Mouse (Mus musculus): ENCODE data around the gene Fam53a. TPM values are rescaled to one million over a fixed set of nuclear protein-coding genes. Genes with fewer than 3 reads are reported as not detected.

The Fam53a gene
- polyA plus RNA-seq, 1 experiment from 2014 or later = 80.0 TPM

- Histone ChIP-seq H3K36me3 (peaks cover 4% of the 10 kb centered on the region; the same call in 1 of the 2 replicates), H3K4me1 (peaks cover 30% of the 10 kb centered on the region), H3K4me3 (peak overlapping the region; percentile 90), H3K9me3 (no peaks in the 10 kb centered on the region), H3K27ac (peak overlapping the region; percentile 89), H3K27me3 (no peaks in the 10 kb centered on the region), H3K9ac (peak overlapping the region; percentile 92), H3K4me2 (replicated peaks) (peak overlapping the region; percentile 81)
- peak; percentile 21; the same call in 1 of the 2 replicates for ATAC-seq (ENCODE audit: low FRiP score, low read depth)
- under 1% methylated on average over 22 of the region's 24 CpGs for WGBS
Measured at GRCm38 (mm10) chr5:33628820-33629300, 575 bp downstream of the Fam53a start.

DNA sequence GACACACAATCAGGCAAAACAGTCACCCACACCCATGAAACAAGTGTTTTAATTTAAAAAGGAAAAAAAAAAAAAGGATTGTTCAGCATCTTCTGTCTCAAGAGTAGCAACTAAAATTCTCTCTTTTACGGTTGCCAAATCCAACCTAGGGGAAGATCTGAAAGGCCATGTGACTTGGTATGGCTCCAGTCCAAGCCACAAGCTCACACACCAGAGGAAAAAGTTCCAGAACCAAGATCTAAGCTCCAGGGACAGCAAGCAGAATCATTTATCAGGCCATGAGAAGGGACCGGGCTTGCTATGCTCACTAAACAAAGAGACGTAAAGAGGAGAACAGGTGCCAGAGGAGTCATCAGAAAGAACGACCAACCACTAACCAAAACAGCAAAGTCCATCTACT, 1.5 kb downstream of the Fam53a start:
- Histone ChIP-seq H3K36me3 (peaks cover 7% of the 10 kb centered on the region), H3K4me3 (peak overlapping the region; percentile 90), H3K27me3 (no peaks in the 10 kb centered on the region), H3K4me1 (peaks cover 30% of the 10 kb centered on the region), H3K9me3 (no peaks in the 10 kb centered on the region), H3K9ac (peak overlapping the region; percentile 39; the same call in 1 of the 2 replicates), H3K27ac (no peak overlapping the region), H3K4me2 (replicated peaks) (peak overlapping the region; percentile 81)
- no peak for ATAC-seq (ENCODE audit: low FRiP score, low read depth)
- WGBS = 38% methylated on average over 4 of the region's 4 CpGs

DNA sequence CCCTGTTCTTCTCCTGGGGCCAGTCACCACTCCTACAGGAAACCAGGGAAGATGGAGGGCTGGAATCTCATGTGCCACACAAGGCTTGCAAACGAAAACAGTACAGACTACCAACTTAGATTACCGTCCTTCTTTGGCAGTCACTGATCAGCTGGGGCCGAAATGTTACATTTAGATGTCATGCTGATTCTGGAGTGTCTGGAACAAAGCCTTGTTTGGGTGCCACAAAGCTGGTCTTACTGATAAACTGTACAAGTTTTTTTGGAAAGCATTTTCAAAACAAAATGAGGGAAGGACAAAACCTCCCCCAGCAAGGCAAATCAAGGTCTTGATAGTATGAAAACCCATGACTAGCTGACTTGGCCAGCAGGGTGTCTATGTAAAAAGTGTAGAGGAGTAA, 5.7 kb downstream of the Fam53a start:
- Histone ChIP-seq H3K36me3 (peaks cover 10% of the 10 kb centered on the region), H3K4me3 (no peak overlapping the region), H3K27me3 (no peaks in the 10 kb centered on the region), H3K4me2 (replicated peaks) (no peak overlapping the region), H3K9ac (no peak overlapping the region), H3K9me3 (no peaks in the 10 kb centered on the region), H3K27ac (no peak overlapping the region), H3K4me1 (peaks cover 17% of the 10 kb centered on the region)
- no peak for ATAC-seq (ENCODE audit: low FRiP score, low read depth)
- WGBS = 81% methylated on average over 3 of the region's 3 CpGs

GRCm38 (mm10) chr5:33622671-33623070, 6.8 kb downstream of the Fam53a start:
- Histone ChIP-seq H3K36me3 (peaks cover 10% of the 10 kb centered on the region), H3K9me3 (no peaks in the 10 kb centered on the region), H3K27ac (no peak overlapping the region), H3K4me1 (peaks cover 10% of the 10 kb centered on the region), H3K27me3 (no peaks in the 10 kb centered on the region), H3K9ac (no peak overlapping the region), H3K4me3 (no peak overlapping the region), H3K4me2 (replicated peaks) (no peak overlapping the region)
- ATAC-seq (ENCODE audit: low FRiP score, low read depth) = no peak
- WGBS = 86% methylated on average over 2 of the region's 2 CpGs

- 91% methylated on average over 6 of the region's 6 CpGs for WGBS
- Histone ChIP-seq H3K36me3 (peaks cover 52% of the 10 kb centered on the region), H3K4me2 (replicated peaks) (no peak overlapping the region), H3K4me1 (no peaks in the 10 kb centered on the region), H3K27ac (no peak overlapping the region), H3K9me3 (no peaks in the 10 kb centered on the region), H3K9ac (no peak overlapping the region), H3K27me3 (no peaks in the 10 kb centered on the region), H3K4me3 (no peak overlapping the region)
- no peak for ATAC-seq (ENCODE audit: low FRiP score, low read depth)
Measured at GRCm38 (mm10) chr5:33614391-33614790, 15.0 kb downstream of the Fam53a start.

DNA sequence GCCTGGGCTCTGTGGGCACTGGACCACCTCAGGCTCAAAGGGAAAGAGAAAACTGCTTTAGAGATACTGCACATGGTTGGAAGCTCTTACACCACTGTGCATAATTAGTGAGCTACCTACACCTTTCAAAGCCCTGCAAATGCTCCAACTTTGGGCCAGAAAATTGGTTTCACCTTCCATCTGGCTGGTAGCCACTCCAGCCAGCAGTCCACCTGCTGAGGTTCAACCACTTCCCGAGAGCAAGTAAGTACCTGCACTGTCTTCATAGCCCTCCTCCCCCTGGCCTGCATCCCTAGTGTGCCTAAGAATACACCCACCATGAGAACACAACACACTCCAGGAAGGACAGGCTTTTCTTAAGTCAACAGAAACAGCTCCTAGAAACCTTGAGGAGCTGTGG, 17.6 kb downstream of the Fam53a start:
- H3K4me2 ChIP-seq (replicated peaks) = no peak overlapping the region
- no peaks in the 10 kb centered on the region for H3K4me1 ChIP-seq
- 84% methylated on average over 1 of the region's 1 CpGs for WGBS
- H3K27me3 ChIP-seq = no peaks in the 10 kb centered on the region
- H3K27ac ChIP-seq = no peak overlapping the region
- H3K4me3 ChIP-seq = no peak overlapping the region
- H3K9ac ChIP-seq = no peak overlapping the region
- H3K36me3 ChIP-seq = peaks cover 77% of the 10 kb centered on the region
- no peaks in the 10 kb centered on the region for H3K9me3 ChIP-seq
- no peak for ATAC-seq (ENCODE audit: low FRiP score, low read depth)

GRCm38 (mm10) chr5:33609226-33609625, 20.2 kb downstream of the Fam53a start:
- Histone ChIP-seq H3K4me3 (no peak overlapping the region), H3K27ac (no peak overlapping the region), H3K9ac (no peak overlapping the region), H3K4me1 (no peaks in the 10 kb centered on the region), H3K4me2 (replicated peaks) (no peak overlapping the region), H3K27me3 (no peaks in the 10 kb centered on the region), H3K36me3 (peaks cover 86% of the 10 kb centered on the region), H3K9me3 (no peaks in the 10 kb centered on the region)
- no peak for ATAC-seq (ENCODE audit: low FRiP score, low read depth)
- 87% methylated on average over 1 of the region's 1 CpGs for WGBS

DNA sequence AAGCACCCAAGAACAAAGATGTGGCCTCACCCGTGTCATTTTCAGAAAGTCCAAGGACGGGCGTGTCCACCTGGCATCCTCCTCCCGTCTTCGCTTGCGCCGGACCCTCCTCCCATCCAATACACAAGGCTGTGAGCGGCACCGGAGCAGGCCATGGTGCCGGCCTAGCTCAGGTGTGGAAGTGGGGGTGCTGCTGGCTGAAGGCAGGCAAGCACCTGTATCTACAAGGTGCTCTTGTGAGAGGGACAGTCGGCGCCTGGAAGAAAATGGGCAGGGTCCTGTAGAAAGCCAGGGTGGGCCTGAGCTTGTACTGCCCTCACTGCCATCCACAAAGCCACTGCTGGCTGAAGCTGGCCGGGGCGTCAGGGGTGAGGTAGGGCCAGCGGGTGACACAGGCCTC, 22.0 kb downstream of the Fam53a start:
- WGBS = 96% methylated on average over 15 of the region's 15 CpGs
- Histone ChIP-seq H3K4me3 (no peak overlapping the region), H3K9me3 (no peaks in the 10 kb centered on the region), H3K27me3 (no peaks in the 10 kb centered on the region), H3K4me2 (replicated peaks) (no peak overlapping the region), H3K9ac (no peak overlapping the region), H3K27ac (no peak overlapping the region), H3K4me1 (no peaks in the 10 kb centered on the region), H3K36me3 (peaks cover 82% of the 10 kb centered on the region)
- ATAC-seq (ENCODE audit: low FRiP score, low read depth) = no peak

DNA sequence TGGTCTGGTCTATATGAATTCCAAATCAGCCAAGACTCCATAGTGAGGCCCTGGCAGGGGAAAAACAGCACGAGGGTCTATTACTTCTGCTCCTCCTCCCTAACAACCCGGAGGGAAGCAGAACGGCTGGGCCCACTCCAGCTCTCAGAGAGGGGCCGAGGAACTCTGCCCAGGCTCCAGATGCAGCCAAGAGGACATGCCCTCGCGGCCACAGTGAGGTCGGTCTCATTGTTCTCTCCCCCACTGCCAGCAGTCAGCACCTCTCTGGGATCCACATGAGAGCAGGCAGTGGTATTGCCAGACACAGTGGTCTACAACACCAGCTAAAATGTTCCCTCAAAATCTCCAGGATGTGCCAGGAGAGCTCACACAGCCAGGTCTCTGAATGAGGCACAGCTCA, 22.8 kb downstream of the Fam53a start:
- Histone ChIP-seq H3K4me1 (no peaks in the 10 kb centered on the region), H3K4me3 (no peak overlapping the region), H3K9me3 (no peaks in the 10 kb centered on the region), H3K36me3 (peaks cover 80% of the 10 kb centered on the region), H3K27me3 (no peaks in the 10 kb centered on the region), H3K4me2 (replicated peaks) (no peak overlapping the region), H3K27ac (no peak overlapping the region), H3K9ac (no peak overlapping the region)
- no peak for ATAC-seq (ENCODE audit: low FRiP score, low read depth)
- 84% methylated on average over 7 of the region's 7 CpGs for WGBS

DNA sequence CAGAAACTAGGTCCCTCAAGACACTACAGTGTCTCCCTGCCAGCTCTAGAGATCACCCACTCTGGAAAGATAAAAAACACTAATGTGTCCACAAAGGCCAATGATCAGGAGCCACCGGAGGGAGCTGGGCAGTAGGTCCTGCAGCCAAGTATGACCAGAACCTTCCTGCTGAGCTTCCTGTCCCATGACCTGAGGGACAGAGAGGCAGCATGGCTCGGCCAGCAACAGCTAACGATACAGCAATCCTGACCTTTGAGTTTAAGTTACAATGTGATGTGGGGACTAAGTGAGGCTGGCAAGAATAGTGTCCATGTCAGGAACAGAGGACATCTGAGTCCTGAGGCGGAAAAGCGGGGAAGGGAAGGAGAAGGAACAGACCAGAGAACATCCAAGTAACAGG, 24.1 kb downstream of the Fam53a start:
- Histone ChIP-seq H3K9ac (no peak overlapping the region), H3K27ac (no peak overlapping the region), H3K36me3 (peaks cover 84% of the 10 kb centered on the region), H3K9me3 (no peaks in the 10 kb centered on the region), H3K27me3 (no peaks in the 10 kb centered on the region), H3K4me2 (replicated peaks) (no peak overlapping the region), H3K4me1 (no peaks in the 10 kb centered on the region), H3K4me3 (no peak overlapping the region)
- ATAC-seq (ENCODE audit: low FRiP score, low read depth) = no peak
- WGBS = 88% methylated on average over 5 of the region's 5 CpGs

- peaks cover 12% of the 10 kb centered on the region for H3K36me3 ChIP-seq
- no peak overlapping the region for H3K27ac ChIP-seq
- H3K4me3 ChIP-seq = no peak overlapping the region
- no peak overlapping the region for H3K4me2 ChIP-seq (replicated peaks)
- no peak for ATAC-seq (ENCODE audit: low FRiP score, low read depth)
- H3K9ac ChIP-seq = no peak overlapping the region
- H3K4me1 ChIP-seq = no peaks in the 10 kb centered on the region
- no peaks in the 10 kb centered on the region for H3K9me3 ChIP-seq
- H3K27me3 ChIP-seq = no peaks in the 10 kb centered on the region
- WGBS = 44% methylated on average over 2 of the region's 2 CpGs
Measured at GRCm38 (mm10) chr5:33593620-33594019, 35.8 kb downstream of the Fam53a start.

- ATAC-seq (ENCODE audit: low FRiP score, low read depth) = peak; percentile 77; the same call in 1 of the 2 replicates
- no peak overlapping the region for H3K27ac ChIP-seq
- WGBS = 68% methylated on average over 5 of the region's 5 CpGs
Measured at GRCm38 (mm10) chr5:33589221-33589888, 40.1 kb downstream of the Fam53a start.

DNA sequence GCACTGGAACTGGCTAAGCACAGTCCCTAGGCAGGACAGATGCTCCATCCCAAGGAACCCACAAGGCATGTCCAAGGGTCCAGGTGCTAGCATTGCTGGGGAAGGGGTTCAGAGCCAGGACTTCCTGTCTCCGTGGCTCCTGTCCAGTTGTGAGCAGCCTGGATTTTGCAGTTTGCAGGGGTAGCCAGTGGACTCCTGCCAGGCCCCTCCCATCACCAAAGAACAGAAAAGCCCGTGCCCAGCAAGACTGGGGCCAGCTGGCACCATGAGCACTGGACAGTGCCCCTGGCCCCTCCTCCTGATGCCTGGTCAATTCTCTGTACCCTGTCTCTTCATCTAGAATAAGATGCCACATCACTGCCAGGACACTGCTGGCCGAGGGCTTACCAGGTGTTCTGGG, 41.4 kb downstream of the Fam53a start:
- no peak for ATAC-seq (ENCODE audit: low FRiP score, low read depth)
- no peaks in the 10 kb centered on the region for H3K9me3 ChIP-seq
- no peak overlapping the region for H3K4me3 ChIP-seq
- no peak overlapping the region for H3K27ac ChIP-seq
- WGBS = 74% methylated on average over 3 of the region's 3 CpGs
- H3K4me1 ChIP-seq = no peaks in the 10 kb centered on the region
- H3K27me3 ChIP-seq = no peaks in the 10 kb centered on the region; the same call in 1 of the 2 replicates
- no peak overlapping the region for H3K4me2 ChIP-seq (replicated peaks)
- H3K36me3 ChIP-seq = no peaks in the 10 kb centered on the region
- H3K9ac ChIP-seq = no peak overlapping the region

More at GRCm38 (mm10) chr5:33589221-33589888, 40.1 kb downstream of the Fam53a start:
- H3K4me2 ChIP-seq (replicated peaks) = no peak overlapping the region
- H3K9ac ChIP-seq = no peak overlapping the region
- no peaks in the 10 kb centered on the region for H3K9me3 ChIP-seq
- H3K4me1 ChIP-seq = no peaks in the 10 kb centered on the region
- no peaks in the 10 kb centered on the region for H3K36me3 ChIP-seq
- H3K27me3 ChIP-seq = no peaks in the 10 kb centered on the region; the same call in 1 of the 2 replicates
- H3K4me3 ChIP-seq = no peak overlapping the region
